Mouse (Mus musculus): ENCODE measurements around the gene Pitx2.

Gene Pitx2

DNA sequence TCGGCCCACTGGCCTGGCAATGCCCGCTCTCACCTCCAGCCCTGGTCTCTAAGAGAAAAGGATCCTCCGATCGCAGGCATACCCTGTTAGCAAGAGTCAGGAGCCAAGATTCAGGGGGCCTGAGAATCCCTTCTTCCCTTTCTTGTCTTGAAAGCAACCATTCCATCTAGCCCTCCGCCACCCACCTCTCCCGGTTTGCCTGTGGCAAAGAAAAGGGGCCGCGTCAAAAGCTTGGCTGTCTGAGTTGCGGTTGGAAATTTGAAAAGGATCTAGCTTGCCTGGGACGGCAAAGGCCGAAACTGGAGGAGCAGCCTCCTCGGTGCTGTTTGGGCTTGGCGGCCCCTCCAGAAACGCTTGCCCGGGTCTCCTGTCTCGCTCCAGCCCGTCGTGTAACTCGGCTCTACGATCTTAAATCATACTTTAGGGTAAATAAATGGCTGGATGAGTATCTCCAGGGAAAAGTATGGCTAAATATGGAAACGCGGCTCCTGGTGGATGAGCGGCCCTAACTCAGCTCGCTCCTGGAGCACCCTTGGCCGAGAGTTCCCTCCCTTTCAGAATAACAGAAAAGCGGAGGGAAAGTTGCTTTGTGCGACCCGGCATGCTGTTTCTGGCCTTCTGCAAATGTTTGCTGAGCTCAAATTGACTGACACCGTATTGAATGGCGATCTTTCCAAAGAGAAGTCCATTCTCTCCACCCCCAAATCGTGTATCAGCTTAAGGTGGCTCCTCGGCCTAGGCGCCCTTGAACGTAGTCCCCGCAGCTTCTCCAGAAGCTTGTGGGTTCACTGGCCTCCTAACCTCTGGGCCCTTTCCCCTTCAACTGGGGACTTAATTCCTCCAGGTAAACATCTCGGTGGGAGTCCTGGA, 3.4 kb downstream of the Pitx2 start:
- no peak for DNase-seq (ENCODE audit: low spot score in 2 of 2)

DNA sequence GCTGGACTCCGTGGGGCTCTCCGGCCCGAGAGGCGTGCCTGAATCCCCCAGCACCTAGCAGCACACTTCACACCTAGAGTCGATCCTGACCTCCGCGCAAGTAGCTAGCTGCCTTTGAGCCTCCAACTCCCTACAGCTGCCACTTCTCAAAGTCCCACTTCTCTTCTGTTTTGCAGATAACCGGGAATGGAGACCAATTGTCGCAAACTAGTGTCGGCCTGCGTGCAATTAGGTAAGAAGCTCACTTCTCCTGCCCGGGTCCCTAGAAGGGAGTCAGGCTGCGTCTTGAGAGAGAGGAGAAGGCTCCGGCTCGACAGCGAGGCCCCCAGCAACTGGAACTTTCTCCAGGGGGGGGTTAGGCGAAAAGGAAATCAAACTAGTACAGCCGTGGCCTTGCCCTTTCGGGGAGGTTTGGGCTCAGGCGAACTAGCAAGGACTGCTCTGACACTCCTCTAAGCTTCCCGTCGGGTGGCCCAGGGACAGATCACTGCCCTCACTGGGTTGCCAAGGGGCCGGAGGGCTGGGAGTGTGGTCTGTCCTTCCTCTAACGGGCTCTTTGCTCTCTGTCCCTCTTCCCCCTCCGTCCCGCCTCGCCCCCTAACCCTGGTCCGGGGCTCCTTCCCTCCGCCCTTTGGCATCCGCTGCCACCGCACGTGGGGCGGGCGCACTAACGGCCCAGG, 4.2 kb downstream of the Pitx2 start:
- no peak for DNase-seq (ENCODE audit: low spot score in 2 of 2)

DNA sequence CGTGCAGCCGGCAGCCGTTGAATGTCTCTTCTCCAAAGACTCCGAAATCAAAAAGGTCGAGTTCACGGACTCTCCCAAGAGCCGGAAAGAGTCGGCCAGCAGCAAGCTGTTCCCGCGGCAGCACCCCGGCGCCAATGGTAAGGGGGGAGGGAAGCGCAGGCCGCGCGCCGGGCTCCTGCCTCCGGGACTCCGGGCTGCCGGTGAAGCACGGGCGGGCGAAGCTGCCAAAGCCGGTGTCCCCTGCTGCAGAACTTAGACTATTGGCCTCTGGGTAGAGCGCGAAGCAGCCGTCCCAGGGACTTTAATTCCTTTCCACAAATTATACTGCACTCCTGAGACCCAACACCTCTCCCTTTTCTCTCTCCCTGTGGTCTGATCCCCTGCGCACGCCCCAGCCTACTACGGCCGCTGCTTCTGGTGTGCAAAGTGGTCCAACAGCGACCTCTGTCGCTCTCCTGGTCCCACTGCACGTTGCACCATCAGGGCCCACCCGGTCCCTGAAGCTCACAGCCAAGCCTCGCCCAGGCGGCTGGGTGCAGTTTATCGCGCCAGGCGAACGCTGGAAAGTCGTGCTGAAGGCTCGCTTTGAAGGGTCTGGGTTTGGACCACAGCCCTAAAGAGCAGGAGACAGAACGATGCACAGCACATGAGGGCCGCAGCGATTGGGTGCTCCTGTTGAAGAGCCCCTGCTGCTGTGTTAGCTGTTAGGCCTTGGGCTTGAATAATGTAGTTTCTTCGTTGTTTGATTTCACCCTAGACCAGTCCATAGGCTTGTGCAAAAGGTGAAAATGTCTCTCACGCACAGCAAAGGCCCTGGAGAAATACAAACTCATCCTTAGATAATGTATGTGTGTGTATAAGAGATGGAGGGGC, 5.0 kb downstream of the Pitx2 start:
- DNase-seq (ENCODE audit: low spot score in 2 of 2) = peak; percentile 48 to 49

DNA sequence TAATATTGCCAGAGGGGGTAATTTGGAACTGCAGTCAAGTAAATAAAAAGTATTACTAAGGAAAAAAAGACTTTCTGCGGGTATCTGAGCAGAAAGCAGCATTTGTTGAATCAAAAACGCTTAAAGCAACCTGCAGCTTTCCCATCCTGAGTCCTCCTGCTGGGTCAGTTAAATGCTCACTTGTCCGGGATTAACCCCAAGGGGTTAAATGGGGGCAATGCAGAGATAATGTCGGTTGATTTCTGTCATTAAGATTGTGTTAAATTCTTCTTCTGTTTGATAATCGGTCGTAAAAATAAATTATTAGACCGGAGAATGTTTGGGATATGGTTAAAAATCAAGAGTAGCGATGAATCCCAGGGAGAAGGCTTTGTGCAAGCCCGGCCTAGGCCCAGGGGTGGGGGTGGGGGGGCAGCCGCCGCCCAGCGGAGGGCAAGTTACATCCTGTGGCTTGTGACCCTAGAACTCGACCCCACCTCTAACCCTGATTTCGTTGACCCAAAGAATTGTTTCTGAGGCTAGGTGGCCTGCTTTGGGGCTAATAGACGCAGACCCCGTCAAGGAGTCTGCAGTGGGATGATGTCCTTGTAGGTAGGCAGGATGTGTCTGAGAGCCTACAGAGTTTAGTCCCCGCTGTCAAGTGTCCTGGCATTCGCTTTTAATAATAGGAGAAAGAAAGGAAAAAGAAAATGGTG, 6.0 kb downstream of the Pitx2 start:
- no peak for DNase-seq (ENCODE audit: low spot score in 2 of 2)

DNA sequence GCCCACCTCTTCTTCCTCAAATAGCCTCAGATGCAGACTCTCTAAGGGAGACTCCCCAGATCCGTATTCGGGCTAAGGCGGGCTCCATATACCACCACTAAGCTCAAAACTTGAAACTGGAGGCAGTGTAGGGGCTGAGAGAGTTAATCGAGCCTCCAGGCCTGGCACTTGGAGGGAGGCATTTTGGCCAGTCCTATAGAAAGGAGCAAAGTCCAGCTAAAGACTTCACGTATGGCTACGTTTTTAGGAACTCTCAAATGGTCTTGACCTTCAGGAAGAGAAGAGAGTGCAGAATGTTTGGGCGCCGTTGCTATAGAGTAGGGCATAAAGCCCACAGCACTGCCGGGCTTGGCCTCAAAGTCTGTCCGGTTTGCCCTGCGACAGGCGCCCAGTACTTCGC, 7.1 kb downstream of the Pitx2 start:
- DNase-seq (ENCODE audit: low spot score in 2 of 2) = no peak

DNA sequence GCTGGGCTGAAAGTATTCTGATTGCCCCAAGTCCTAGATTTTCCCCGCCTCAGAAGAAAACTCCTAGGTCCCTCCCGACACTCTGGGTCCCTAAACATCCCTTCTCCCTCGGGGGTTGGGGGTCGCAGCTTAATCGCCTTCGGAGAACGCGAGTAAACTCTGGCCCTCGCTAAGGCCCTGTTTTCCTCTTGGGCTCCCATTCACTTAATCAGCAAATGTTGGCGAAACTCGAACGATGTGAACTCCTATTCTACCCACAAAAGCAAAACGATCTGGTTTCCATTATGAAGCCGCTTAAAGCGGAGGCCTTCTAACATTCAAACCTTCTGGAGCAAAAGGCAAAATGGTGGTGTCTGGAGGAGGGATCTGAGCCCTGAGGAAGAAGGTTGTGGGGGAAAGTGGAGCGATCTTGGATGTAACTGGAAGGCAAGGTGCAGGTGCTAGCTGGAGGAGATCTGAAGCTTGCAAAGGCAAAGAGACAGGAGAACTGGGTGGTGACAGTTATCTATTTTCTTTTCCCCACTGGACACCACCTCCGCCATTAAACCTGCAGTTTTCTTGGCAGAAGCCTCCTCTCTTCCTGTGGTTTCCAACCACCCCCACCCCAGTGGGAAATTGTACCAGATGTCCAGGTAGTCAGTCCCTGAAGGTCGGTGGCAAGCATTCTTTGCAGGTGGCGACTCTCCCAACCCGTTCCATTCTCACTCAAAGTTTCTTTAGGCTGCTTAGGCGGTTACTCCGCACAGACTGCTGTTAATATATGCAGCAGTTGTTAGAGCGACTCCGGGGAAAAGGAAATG, 7.8 kb downstream of the Pitx2 start:
- no peak for DNase-seq (ENCODE audit: low spot score in 2 of 2)

DNA sequence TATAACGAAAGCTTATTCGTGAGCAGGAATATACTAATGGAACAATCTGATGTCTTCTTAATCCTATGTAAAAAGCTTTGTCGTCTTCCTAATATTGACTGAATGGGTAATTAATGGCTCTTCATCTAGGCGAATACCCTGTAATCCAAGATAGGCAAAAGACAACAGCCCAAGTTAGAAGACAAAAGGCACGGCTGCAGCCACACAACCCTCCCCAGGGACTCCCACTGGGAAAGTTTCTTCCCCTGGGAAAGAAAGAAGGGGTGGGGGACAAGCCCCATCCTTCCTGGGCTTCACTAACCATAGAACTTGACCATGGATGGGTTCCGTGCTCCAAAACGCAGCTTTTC, 8.3 kb downstream of the Pitx2 start:
- no peak for DNase-seq (ENCODE audit: low spot score in 2 of 2)

DNA sequence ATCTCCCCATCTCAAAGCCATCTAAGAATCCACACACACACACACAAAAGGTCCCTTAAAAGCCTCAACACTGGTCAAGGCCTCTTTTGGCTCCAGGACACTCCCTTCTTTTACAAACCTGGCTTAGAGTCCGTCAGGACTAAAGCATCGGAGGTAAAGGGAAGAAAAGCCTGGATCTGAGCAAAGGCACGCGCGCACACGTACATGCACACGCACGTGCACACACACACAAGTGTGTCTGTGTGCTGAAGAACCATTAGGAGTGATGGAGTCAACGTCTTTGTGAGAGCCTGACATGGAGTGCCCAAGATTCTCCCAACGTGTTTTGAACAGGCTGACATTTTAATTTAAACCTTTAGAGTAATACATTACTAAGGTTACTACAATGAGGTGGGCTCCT, 8.7 kb downstream of the Pitx2 start:
- DNase-seq (ENCODE audit: low spot score in 2 of 2) = no peak

DNA sequence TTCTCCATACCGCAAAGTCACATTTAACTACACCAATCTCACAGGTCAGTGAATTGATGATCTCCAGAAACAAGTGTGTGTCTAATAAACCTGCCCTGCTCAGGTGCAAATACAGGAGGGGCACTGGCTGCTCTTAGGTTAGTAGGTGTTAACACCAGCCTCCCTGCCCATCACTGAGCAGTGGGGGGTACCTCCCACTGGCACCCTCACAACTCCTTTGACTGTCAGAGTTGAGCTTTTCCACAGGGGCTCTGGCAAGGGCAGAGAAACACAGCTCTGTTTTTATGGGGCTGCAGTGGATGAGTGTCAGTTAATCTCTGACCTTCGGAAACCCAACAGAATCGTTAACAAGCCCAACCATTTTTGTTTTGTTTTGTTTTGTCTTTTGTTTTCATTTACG, 9.6 kb downstream of the Pitx2 start:
- DNase-seq (ENCODE audit: low spot score in 2 of 2) = no peak

DNA sequence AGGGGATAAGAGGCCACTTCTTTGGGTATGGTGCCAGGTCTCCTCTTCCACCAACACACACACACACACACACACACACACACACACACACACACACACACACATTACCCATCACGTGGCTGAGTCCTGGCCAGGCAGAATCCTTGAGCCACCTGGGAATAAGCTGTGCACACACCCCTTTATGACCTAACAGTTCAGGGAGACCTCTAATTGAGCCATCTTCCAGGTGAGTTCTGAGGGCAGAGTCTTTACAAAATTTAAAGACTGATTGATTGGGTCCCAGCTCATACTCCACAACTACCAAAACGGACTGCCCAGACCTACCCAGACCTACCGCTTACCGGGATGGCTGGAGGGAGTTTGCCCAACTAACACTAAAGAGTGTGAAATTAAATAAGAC, 10.1 kb downstream of the Pitx2 start:
- DNase-seq (ENCODE audit: low spot score in 2 of 2) = no peak

DNA sequence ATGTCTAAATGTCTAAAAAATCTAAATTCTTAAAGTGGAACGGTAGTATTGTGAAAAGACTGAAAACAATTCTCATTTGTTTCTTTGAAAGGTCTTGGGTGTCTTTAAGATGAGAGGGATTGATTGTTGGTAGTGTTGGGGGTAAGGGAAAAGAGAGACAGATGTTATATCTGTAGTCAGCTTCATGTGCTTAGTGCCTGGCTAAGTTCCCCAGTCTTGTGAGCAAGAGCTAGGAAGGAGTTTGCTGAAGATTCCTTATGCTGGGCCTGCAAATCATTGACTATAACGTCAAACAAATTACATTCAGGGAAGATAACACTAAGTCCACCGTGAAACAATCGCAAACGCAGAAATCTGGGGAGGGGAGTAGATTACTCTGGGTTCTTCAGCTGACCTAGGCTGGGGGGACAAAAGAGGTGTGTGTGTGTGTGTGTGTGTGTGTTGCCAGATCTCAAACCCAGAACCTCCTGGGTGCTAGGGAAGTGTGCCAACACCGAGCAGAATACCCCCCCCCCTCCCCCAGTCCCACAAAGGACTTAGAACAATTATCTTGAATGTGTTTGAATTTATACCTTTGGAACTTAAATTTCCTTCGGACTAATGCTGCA, 12.5 kb downstream of the Pitx2 start:
- DNase-seq (ENCODE audit: low spot score in 2 of 2) = no peak

DNA sequence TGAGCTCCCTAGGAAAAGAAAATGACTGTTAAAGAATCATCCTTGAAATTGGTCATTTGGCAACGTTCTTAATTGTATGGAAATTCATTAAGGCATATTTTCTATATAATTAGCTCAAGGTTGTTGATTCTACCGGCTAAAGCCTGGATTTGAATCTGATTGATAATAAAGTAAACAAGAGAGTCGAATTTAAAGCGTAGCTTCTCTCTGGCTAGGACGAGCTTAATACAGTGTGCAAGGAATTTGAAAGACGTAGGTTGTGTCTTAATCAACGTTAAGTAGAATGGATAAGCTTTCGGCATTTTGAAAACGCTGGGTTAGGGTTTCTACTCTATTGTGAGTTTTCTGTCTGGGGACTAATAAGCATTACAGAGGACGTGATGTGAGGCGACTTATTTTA, 13.1 kb downstream of the Pitx2 start:
- no peak for DNase-seq (ENCODE audit: low spot score in 2 of 2)

DNA sequence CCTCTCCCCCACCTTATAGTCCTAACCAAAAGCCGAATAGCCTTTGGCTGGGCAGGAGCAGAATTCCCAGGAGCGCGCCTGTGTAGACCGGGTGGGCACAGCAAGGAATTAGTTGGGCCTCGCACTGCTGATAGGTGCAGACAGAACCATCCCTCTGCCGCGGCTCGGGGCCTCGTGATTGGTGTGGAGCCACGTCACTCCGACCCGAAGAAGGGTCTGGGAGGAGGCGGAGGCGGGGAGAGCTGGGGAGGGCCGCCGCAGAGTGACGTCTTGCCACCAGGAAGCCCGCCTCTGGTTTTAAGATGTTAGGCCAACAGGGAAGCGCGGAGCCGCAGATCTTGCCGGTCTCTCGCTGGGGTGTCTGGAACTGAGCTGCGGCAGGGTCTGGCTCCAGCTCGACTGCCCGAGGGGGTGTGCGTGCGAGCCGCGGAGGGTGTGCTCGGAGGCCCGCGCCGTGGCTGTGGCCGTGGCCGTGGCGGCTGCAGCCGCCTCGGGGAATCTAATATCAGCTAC, 14.0 kb downstream of the Pitx2 start:
- DNase-seq (ENCODE audit: low spot score in 2 of 2) = no peak

DNA sequence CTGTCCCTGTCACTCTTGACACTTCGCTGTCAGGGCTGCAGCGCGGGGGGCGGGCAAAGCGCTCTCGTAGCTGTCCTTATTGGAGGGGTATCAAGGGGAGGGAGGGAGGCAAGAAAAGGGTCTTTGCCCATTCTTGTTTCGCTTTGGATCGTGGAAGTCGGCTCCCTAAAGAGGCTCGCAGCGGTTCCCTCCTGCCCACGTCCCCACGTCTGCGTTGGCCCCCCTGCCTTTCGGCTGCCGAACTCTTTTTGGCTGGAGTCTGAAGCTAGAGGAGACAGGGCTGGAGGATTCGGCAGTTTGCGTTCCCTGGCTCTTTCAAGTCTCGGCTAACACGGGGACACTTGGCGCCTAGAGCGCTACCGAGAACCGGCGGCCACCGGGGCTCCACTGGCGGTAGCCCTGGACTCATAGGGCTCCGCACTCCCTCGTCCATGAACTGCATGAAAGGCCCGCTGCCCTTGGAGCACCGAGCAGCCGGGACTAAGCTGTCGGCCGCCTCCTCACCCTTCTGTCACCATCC, 14.5 kb downstream of the Pitx2 start:
- DNase-seq (ENCODE audit: low spot score in 2 of 2) = no peak

DNA sequence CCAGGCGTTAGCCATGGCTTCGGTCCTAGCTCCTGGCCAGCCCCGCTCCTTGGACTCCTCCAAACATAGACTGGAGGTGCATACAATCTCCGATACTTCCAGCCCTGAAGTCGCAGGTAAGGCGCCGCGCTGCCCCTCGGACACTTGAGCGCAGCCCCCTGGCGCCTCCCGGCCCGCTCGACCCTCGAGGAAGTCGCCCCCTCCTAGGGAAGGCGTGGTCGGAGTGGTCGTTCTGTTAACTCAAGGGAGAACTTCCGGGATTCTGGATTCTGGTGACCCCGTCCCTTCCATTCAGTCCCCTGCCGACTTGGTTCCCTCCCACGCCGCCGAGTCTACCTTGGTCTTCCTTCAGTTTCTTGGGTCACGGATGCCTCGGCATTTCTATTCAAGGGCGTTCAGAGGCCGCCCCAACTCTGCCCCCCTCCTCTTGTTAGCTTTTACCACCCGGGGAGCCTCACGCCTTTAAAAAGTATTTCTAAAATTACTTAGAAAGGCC, 15.0 kb downstream of the Pitx2 start:
- no peak for DNase-seq (ENCODE audit: low spot score in 2 of 2)

DNA sequence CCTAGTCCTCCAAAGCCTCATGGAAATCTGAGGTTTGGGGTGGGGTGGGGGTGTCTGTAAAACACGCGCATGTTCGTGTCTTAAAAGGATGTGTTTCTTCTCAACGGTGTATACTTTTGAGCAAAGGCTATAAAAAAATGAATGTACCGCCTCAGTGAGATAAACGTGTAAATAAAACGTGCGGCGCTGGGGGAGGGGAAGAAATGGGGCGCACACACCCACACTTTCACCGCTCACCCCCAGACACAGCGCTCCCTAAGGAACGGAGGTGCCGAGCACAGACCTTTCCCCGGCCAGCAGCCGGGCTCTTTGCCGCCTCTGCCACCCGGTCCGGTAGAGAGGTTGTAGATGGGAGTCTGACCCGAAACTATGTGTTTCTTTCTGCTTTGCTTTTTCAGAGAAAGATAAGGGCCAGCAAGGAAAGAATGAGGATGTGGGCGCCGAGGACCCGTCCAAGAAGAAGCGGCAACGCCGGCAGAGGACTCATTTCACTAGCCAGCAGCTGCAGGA, 15.6 kb downstream of the Pitx2 start:
- no peak for DNase-seq (ENCODE audit: low spot score in 2 of 2)

DNA sequence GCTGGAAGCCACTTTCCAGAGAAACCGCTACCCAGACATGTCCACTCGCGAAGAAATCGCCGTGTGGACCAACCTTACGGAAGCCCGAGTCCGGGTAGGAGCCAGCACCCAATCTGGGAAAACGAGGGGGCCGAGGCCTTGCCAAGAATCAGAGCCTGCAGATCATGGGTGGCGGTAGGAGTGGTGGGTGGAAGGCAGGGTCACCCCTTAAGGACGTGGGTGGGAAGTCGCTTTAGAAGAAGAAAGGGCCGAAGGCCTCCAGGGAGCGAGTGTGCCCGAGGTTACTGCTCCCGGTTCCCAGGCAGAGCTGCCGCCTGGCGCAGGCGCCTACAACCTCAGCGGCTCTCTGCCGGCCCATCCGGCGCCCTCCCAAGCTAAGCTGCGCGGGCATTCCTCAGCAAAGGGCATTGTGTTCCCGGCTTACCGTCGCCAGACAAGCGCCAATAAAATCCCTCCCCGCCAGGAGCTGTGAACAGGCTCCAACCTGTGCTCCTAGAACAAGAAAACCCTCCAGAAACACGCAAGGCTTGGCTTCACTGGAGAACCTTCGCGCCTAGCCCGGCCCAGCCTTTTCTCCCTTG, 16.2 kb downstream of the Pitx2 start:
- no peak for DNase-seq (ENCODE audit: low spot score in 2 of 2)

DNA sequence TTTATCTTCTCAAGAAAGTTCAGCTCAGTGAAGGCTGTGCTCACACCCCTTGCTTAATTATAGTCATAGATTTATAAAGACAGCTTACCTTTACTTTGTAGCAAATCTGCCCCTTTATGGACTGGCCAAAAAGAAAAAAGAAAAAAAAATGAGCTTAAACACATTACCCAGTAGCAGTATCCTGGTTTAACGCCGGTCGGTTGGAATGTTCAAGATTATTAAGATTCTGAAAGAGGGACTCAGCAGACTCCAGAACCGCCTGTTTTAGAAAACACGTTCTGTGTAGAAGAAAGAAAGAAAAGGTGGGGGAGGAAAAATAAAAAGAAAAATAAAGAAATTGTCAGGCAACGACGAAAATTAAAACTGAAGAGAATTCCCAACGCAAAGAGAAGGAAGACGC, 16.8 kb downstream of the Pitx2 start:
- no peak for DNase-seq (ENCODE audit: low spot score in 2 of 2)

DNA sequence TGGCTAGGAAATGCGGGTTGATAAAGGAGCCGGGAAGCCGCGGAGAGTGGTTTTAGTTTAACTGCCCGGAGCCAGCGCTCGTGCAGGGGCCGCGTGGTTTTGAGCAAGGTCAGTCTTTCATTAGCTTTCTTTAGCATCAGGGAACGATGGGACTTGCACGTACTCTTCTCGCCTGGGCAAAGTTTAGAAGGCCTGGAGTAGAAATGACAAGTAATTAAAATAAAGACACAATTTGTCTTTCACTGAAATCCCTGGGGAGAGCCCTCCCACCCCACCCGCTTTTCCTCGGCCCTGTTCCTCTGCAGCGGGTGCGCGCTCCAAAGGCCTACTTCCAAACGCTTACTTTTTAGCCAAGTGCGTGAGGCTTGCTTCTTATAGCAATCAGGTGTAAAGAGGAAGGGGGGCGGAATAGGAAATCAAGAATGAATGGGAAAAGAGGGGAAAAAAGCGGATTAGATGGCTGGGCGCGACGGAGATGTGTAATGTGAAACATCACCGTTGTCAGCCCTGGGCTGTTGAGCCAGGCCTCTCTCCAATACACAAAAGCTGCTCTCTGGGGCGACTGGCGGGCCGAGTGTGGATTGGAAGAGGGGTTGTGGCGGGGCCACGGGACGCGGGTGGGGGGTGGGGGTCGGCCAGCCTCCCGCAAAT, 17.4 kb downstream of the Pitx2 start:
- no peak for DNase-seq (ENCODE audit: low spot score in 2 of 2)

Measured in right cerebral cortex, postnatal 36 days (tissue).